Mouse (Mus musculus): Measurements from ENCODE around the gene Pacrg. TPM values are rescaled to one million over a fixed set of nuclear protein-coding genes. Genes with fewer than 3 reads are reported as not detected.

The Pacrg gene
- total and polyA plus RNA-seq, 3 experiments, result not detected

DNA sequence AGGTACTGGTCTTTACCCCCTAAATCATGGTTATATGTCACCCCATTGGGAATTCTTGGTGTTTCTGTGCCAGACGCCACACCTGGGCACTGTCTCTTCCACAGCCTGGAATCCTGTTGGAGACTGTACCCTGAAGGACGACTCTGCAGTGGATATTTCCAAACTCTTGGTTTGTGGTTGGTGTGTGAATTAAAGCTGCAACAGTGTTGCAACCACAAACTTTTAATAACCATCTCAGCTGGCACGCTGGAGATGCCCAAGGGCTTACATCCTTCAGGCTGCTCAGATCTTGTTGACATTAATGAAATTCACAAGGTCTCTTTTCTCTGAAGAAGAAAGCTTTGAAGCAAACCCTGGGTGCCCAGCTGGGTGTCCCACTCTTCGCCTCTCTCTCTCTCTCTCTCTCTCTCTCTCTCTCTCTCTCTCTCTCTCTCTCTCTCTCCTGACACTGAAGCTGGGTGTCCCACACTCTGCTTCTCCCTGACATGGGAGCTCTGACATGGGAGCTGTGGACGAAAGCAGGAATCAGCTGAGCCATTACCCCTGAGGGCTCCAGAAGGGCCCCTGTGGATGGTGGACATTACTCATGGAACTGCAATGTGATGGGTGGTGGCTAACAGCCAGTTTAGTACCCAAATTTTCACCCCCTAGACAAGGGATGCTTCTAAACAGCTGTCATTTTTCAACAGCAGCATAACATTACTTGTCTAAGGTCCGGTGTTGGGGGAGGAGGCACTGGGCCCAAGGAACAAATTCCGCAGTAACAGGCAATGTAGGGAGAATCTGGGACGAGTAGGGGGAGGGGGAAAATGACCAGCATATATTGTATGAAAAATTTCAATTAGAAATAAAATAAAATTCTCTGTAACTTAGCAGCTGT, 429.3 kb downstream of the Pacrg start:
- no peak overlapping the region for H3K9ac ChIP-seq (ENCODE audit: insufficient read depth, low read depth)
- H3K27ac ChIP-seq (ENCODE audit: insufficient read depth, low read depth), result no peak overlapping the region
- H3K9me3 ChIP-seq (replicated peaks; ENCODE audit: low read length), result no peaks in the 10 kb centered on the region
- no peak for DNase-seq (ENCODE audit: extremely low read depth)
- no peak overlapping the region for H3K4me3 ChIP-seq (replicated peaks in 1 of 3; ENCODE audit: low read depth in 2 of 3, low read length in 2 of 3, poor library complexity in 1 of 3)
- H3K27me3 ChIP-seq (replicated peaks), result no peaks in the 10 kb centered on the region
- no peak for TF ChIP-seq BHLHE40 (IDR thresholded peaks at IDR 0.05; ENCODE audit: low read depth, low read length)
- no peak for TF ChIP-seq NRF1 (IDR thresholded peaks at IDR 0.05; ENCODE audit: low read depth, low read length)
- no peak for TF ChIP-seq PAX5 (IDR thresholded peaks at IDR 0.05; ENCODE audit: low read length)
- no peak for TF ChIP-seq MEF2A (IDR thresholded peaks at IDR 0.05; ENCODE audit: borderline replicate concordance, low read depth, low read length)
- TF ChIP-seq POLR2AphosphoS2 (IDR thresholded peaks at IDR 0.05; ENCODE audit: low read depth, low read length), result no peak
- TF ChIP-seq CHD2 (IDR thresholded peaks at IDR 0.05; ENCODE audit: low read length), result no peak
- dilution Hi-C loops (cut with MboI; ENCODE audit: extremely low pct_ligation_motif_present, extremely low pct_unique_long_range_greater_than_20kb, low sequenced_read_pairs) (no loop called here), in situ Hi-C loops (cut with MboI; ENCODE audit: low pct_ligation_motif_present, low pct_unique_long_range_greater_than_20kb, low sequenced_read_pairs) (no loop called here)
- H3K36me3 ChIP-seq (replicated peaks in 1 of 2; ENCODE audit: control insufficient read depth in 1 of 2, insufficient read depth in 1 of 2, low read length in 1 of 2), result no peaks in the 10 kb centered on the region
- H3K4me2 ChIP-seq (ENCODE audit: insufficient read depth, low read depth, poor library complexity, severe bottlenecking), result no peak overlapping the region
- no peaks in the 10 kb centered on the region for H3K79me2 ChIP-seq (replicated peaks; ENCODE audit: control insufficient read depth, extremely low read depth, insufficient read depth, poor library complexity, severe bottlenecking)
- no peaks in the 10 kb centered on the region for H3K4me1 ChIP-seq (ENCODE audit: control insufficient read depth in 1 of 2, insufficient read depth in 2 of 2)

DNA sequence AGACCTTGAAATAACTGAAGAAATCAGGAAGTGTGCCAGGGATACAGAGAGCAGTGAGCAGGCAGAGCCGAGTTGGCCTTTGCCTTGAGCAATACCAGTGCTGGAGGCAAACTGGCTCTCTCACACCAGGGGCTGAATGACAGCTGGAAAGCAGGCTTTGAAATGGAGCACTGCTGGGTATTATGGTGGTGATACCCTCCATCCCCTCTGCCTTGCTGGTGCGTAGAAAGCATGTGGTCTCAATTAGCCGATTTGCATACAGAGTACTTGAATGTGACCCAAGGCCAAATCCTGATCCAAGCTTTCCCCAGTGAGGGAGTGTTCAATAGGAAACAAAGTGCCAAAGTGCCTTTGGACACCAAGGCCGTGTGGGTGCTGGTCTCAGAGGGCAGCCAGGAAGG, 431.4 kb downstream of the Pacrg start:
- no peak overlapping the region for H3K4me3 ChIP-seq (replicated peaks in 1 of 3; ENCODE audit: low read depth in 2 of 3, low read length in 2 of 3, poor library complexity in 1 of 3)
- H3K27me3 ChIP-seq (replicated peaks), result no peaks in the 10 kb centered on the region
- in situ Hi-C loops (cut with MboI; ENCODE audit: low pct_ligation_motif_present, low pct_unique_long_range_greater_than_20kb, low sequenced_read_pairs), result no loop called here
- no peaks in the 10 kb centered on the region for H3K79me2 ChIP-seq (replicated peaks; ENCODE audit: control insufficient read depth, extremely low read depth, insufficient read depth, poor library complexity, severe bottlenecking)
- H3K36me3 ChIP-seq (replicated peaks in 1 of 2; ENCODE audit: control insufficient read depth in 1 of 2, insufficient read depth in 1 of 2, low read length in 1 of 2), result no peaks in the 10 kb centered on the region
- no peak overlapping the region for H3K9ac ChIP-seq (ENCODE audit: insufficient read depth, low read depth)
- TF ChIP-seq MAX (IDR thresholded peaks at IDR 0.05; ENCODE audit: low read length), result no peak
- TF ChIP-seq NELFE (IDR thresholded peaks at IDR 0.05; ENCODE audit: low read depth, low read length), result no peak
- no peak for TF ChIP-seq RAD21 (IDR thresholded peaks at IDR 0.05; ENCODE audit: low read depth, low read length)
- no peak for TF ChIP-seq ZC3H11A (IDR thresholded peaks at IDR 0.05; ENCODE audit: low read depth, low read length)
- TF ChIP-seq POLR2AphosphoS2 (IDR thresholded peaks at IDR 0.05; ENCODE audit: low read depth, low read length), result no peak
- TF ChIP-seq ZMIZ1 (IDR thresholded peaks at IDR 0.05; ENCODE audit: low read depth, low read length), result no peak
- no peak for TF ChIP-seq MEF2A (IDR thresholded peaks at IDR 0.05; ENCODE audit: borderline replicate concordance, low read depth, low read length)
- TF ChIP-seq MYC (IDR thresholded peaks at IDR 0.05; ENCODE audit: low read depth, low read length), result no peak
- TF ChIP-seq E2F4 (IDR thresholded peaks at IDR 0.05; ENCODE audit: insufficient replicate concordance, low read depth, low read length), result no peak
- no peak for TF ChIP-seq JUN (IDR thresholded peaks at IDR 0.05; ENCODE audit: insufficient read depth, low read depth, low read length)
- TF ChIP-seq JUND (conservative IDR thresholded peaks at IDR 0.05; ENCODE audit: low read depth, low read length), result no peak
- TF ChIP-seq EP300 (IDR thresholded peaks at IDR 0.05; ENCODE audit: low read length), result no peak
- no peak for TF ChIP-seq TBP (conservative IDR thresholded peaks at IDR 0.05; ENCODE audit: low read depth, low read length)
- no peak for TF ChIP-seq ELF1 (IDR thresholded peaks at IDR 0.05; ENCODE audit: low read depth, low read length)
- TF ChIP-seq ETS1 (conservative IDR thresholded peaks at IDR 0.05; ENCODE audit: low read depth, low read length), result no peak
- no peak for TF ChIP-seq KAT2A (IDR thresholded peaks at IDR 0.05; ENCODE audit: insufficient replicate concordance, low read length)
- TF ChIP-seq UBTF (IDR thresholded peaks at IDR 0.05; ENCODE audit: low read depth, low read length), result no peak
- TF ChIP-seq MAFK (IDR thresholded peaks at IDR 0.05; ENCODE audit: insufficient replicate concordance, low read length), result no peak
- TF ChIP-seq IRF4 (IDR thresholded peaks at IDR 0.05; ENCODE audit: low read depth, low read length), result no peak
- no peaks in the 10 kb centered on the region for H3K4me1 ChIP-seq (ENCODE audit: control insufficient read depth in 1 of 2, insufficient read depth in 2 of 2)
- H3K27ac ChIP-seq (ENCODE audit: insufficient read depth, low read depth), result no peak overlapping the region
- DNase-seq (ENCODE audit: extremely low read depth), result no peak
- H3K4me2 ChIP-seq (ENCODE audit: insufficient read depth, low read depth, poor library complexity, severe bottlenecking), result no peak overlapping the region
- dilution Hi-C loops (cut with MboI; ENCODE audit: extremely low pct_ligation_motif_present, extremely low pct_unique_long_range_greater_than_20kb, low sequenced_read_pairs), result no loop called here
- H3K9me3 ChIP-seq (replicated peaks; ENCODE audit: low read length), result no peaks in the 10 kb centered on the region
